Comparison of ENCODE assay signal across 12 mouse cellular contexts in genomic region chr3:137589811-137590210, GRCm38 (mm10). TPM values are rescaled to one million over a fixed set of nuclear protein-coding genes. Genes with fewer than 3 reads are reported as not detected.
"Had no signal": no experiment of that assay in that cellular context is flagged by ENCODE, and none has a peak within 500 bp of the region (broad histone marks: within the 10 kb centered on the region; RNA-seq: fewer than 3 reads in every experiment).

No protein-coding gene starts in this region.

- DNase-seq: kidney, adult 18-20 months; kidney, adult 9 months; kidney, postnatal 14 days; kidney, postnatal 4 days; left cerebral cortex, postnatal 4 days; liver, postnatal 0 days; lung, embryonic 14.5 days; midbrain, embryonic 14.5 days; right cerebral cortex, postnatal 14 days; spleen, adult 18-20 months; thymus, postnatal 25 days had no signal

RNA-seq across cellular contexts. Expression of gene Ddit4l, which starts 31.6 kb away (rescaled TPM):
- total RNA-seq: megakaryocyte, adult 5-6 weeks had no signal
